Mouse (Mus musculus) intestine, embryonic 16.5 days (tissue): Measurements from ENCODE around the gene Olfr1411. TPM values are rescaled to one million over a fixed set of nuclear protein-coding genes. Genes with fewer than 3 reads are reported as not detected.

ENCODE experiments used
- ATAC-seq: fragments of 200-750 bp; cut with Nextera tagmentation; 2 replicates; pipeline ENCODE4 v1.8.0; 2017; ENCODE audit warnings: moderate TSS enrichment, moderate library complexity
- H3K27ac ChIP-seq: fragments of 300-500 bp; sonication (generic); 2 replicates; pipeline ENCODE4 v1.5.1; 2014; ENCODE audit warnings: mild to moderate bottlenecking, low read length
- H3K27me3 ChIP-seq: fragments of 300-500 bp; sonication (generic); replicated peaks from 2 replicates; pipeline ENCODE4 v1.6.1; 2014; ENCODE audit warnings: low read length, control low read depth, mixed read lengths; ENCODE audit not compliant: control insufficient read depth, insufficient read depth
- H3K36me3 ChIP-seq: fragments of 300-500 bp; sonication (generic); 2 replicates; pipeline ENCODE4 v1.6.1; 2014; ENCODE audit warnings: low read length, control low read depth; ENCODE audit not compliant: control insufficient read depth, insufficient read depth
- H3K4me1 ChIP-seq: fragments of 300-500 bp; sonication (generic); 2 replicates; pipeline ENCODE4 v1.6.1; 2014; ENCODE audit warnings: low read length, control low read depth, mixed read lengths; ENCODE audit not compliant: control insufficient read depth, insufficient read depth
- H3K4me2 ChIP-seq: fragments of 300-500 bp; sonication (generic); 2 replicates; pipeline ENCODE4 v1.6.1; 2014; ENCODE audit warnings: low read depth, low read length, control low read depth
- H3K4me3 ChIP-seq: fragments of 300-500 bp; sonication (generic); 2 replicates; pipeline ENCODE4 v1.5.1; 2014; ENCODE audit warnings: mild to moderate bottlenecking, low read length
- H3K9ac ChIP-seq: fragments of 300-500 bp; sonication (generic); 2 replicates; pipeline ENCODE4 v1.6.1; 2014; ENCODE audit warnings: low read depth, low read length
- H3K9me3 ChIP-seq: fragments of 300-500 bp; sonication (generic); 2 replicates; pipeline ENCODE4 v1.6.1; 2016; ENCODE audit warnings: low read length, control low read depth; ENCODE audit not compliant: control insufficient read depth
- WGBS: fragments of 180-500 bp; shearing (Covaris S2); extraction: QIAGEN DNeasy Blood & Tissue Kit; methylation state at CpG from one replicate; pipeline ENCODE4 v1.1.7; 2014; 5-methylcytosine and 5-hydroxymethylcytosine counted together
- polyA plus RNA-seq: library from polyadenylated mRNA; unstranded; fragments of >200 nt; fragmentation: Nextera tagmentation; extraction: Ambion mirVana; gene quantifications from 2 replicates; pipeline ENCODE4 v1.2.1, GENCODE M21; 2015

Olfr1411 gene
- polyA plus RNA-seq, 1 experiment from 2014 or later = not detected

GRCm38 (mm10) chr1:92616046-92616445, 21.8 kb downstream of the Olfr1411 start:
- no peak overlapping the region for H3K27ac ChIP-seq
- no peaks in the 10 kb centered on the region for H3K36me3 ChIP-seq
- no peak overlapping the region for H3K4me2 ChIP-seq
- H3K9me3 ChIP-seq = no peaks in the 10 kb centered on the region
- H3K9ac ChIP-seq = no peak overlapping the region
- no peaks in the 10 kb centered on the region for H3K4me1 ChIP-seq
- 77% methylated on average over 1 of the region's 1 CpGs for WGBS
- no peaks in the 10 kb centered on the region for H3K27me3 ChIP-seq
- no peak overlapping the region for H3K4me3 ChIP-seq
- ATAC-seq = no peak

GRCm38 (mm10) chr1:92617488-92617887, 23.3 kb downstream of the Olfr1411 start, which contains the start of gene Olfr12:
Gene Olfr12, plus strand, starts transcription at chr1:92617788.
- Histone ChIP-seq H3K4me1 (no peaks in the 10 kb centered on the region), H3K27me3 (no peaks in the 10 kb centered on the region), H3K36me3 (no peaks in the 10 kb centered on the region), H3K27ac (no peak within 1 kb of the TSS), H3K4me3 (no peak within 1 kb of the TSS), H3K4me2 (no peak within 1 kb of the TSS), H3K9ac (no peak within 1 kb of the TSS), H3K9me3 (no peaks in the 10 kb centered on the region)
- 57% methylated on average over 2 of the region's 2 CpGs for WGBS
- ATAC-seq = no peak

- Histone ChIP-seq H3K36me3 (no peaks in the 10 kb centered on the region), H3K4me1 (no peaks in the 10 kb centered on the region), H3K4me2 (no peak overlapping the region), H3K9me3 (no peaks in the 10 kb centered on the region), H3K4me3 (no peak overlapping the region), H3K9ac (no peak overlapping the region), H3K27me3 (no peaks in the 10 kb centered on the region), H3K27ac (no peak overlapping the region)
- WGBS = 53% methylated on average over 4 of the region's 4 CpGs
- ATAC-seq = no peak
These were observed 24.1 kb downstream of the Olfr1411 start for GRCm38 (mm10) chr1:92618360-92618759.

- Histone ChIP-seq H3K4me1 (no peaks in the 10 kb centered on the region), H3K9ac (no peak overlapping the region), H3K4me3 (no peak overlapping the region), H3K4me2 (no peak overlapping the region), H3K27ac (no peak overlapping the region), H3K36me3 (no peaks in the 10 kb centered on the region), H3K27me3 (no peaks in the 10 kb centered on the region; the same call in 1 of the 2 replicates), H3K9me3 (no peaks in the 10 kb centered on the region)
- 69% methylated on average over 4 of the region's 4 CpGs for WGBS
- ATAC-seq = no peak
These were observed 34.0 kb downstream of the Olfr1411 start for GRCm38 (mm10) chr1:92628227-92628626.

GRCm38 (mm10) chr1:92632196-92632595, 38.0 kb downstream of the Olfr1411 start:
- Histone ChIP-seq H3K9ac (no peak overlapping the region), H3K27ac (no peak overlapping the region), H3K9me3 (no peaks in the 10 kb centered on the region), H3K36me3 (peaks cover 5% of the 10 kb centered on the region; the same call in 1 of the 2 replicates), H3K27me3 (no peaks in the 10 kb centered on the region), H3K4me1 (no peaks in the 10 kb centered on the region), H3K4me2 (no peak overlapping the region), H3K4me3 (no peak overlapping the region)
- ATAC-seq = no peak
- WGBS = 84% methylated on average over 5 of the region's 5 CpGs

- Histone ChIP-seq H3K27me3 (no peaks in the 10 kb centered on the region), H3K4me3 (no peak overlapping the region), H3K4me1 (no peaks in the 10 kb centered on the region), H3K36me3 (peaks cover 5% of the 10 kb centered on the region; the same call in 1 of the 2 replicates), H3K9me3 (no peaks in the 10 kb centered on the region), H3K9ac (no peak overlapping the region), H3K27ac (no peak overlapping the region), H3K4me2 (no peak overlapping the region)
- ATAC-seq = no peak
- WGBS = 66% methylated on average over 6 of the region's 6 CpGs
These were observed 38.7 kb downstream of the Olfr1411 start for GRCm38 (mm10) chr1:92632948-92633347.

GRCm38 (mm10) chr1:92633726-92634125, 39.5 kb downstream of the Olfr1411 start:
- H3K4me1 ChIP-seq = no peaks in the 10 kb centered on the region
- no peak overlapping the region for H3K4me3 ChIP-seq
- H3K9me3 ChIP-seq = no peaks in the 10 kb centered on the region
- H3K27ac ChIP-seq = no peak overlapping the region
- 87% methylated on average over 8 of the region's 8 CpGs for WGBS
- peaks cover 5% of the 10 kb centered on the region; the same call in 1 of the 2 replicates for H3K36me3 ChIP-seq
- H3K27me3 ChIP-seq = no peaks in the 10 kb centered on the region
- H3K9ac ChIP-seq = no peak overlapping the region
- H3K4me2 ChIP-seq = no peak overlapping the region
- ATAC-seq = no peak

GRCm38 (mm10) chr1:92634569-92634968, 40.4 kb downstream of the Olfr1411 start:
- Histone ChIP-seq H3K4me1 (no peaks in the 10 kb centered on the region), H3K36me3 (peaks cover 5% of the 10 kb centered on the region; the same call in 1 of the 2 replicates), H3K4me3 (no peak overlapping the region), H3K4me2 (no peak overlapping the region), H3K27me3 (no peaks in the 10 kb centered on the region), H3K9ac (no peak overlapping the region), H3K9me3 (no peaks in the 10 kb centered on the region), H3K27ac (no peak overlapping the region)
- WGBS = 63% methylated on average over 1 of the region's 1 CpGs
- ATAC-seq = no peak

GRCm38 (mm10) chr1:92634976-92635599, 40.9 kb downstream of the Olfr1411 start:
- Histone ChIP-seq H3K36me3 (peaks cover 5% of the 10 kb centered on the region; the same call in 1 of the 2 replicates), H3K4me1 (0 out of 2 replicates have a peak, but pooled peaks cover 2% of the 10 kb centered on the region), H3K27me3 (no peaks in the 10 kb centered on the region), H3K9me3 (no peaks in the 10 kb centered on the region), H3K27ac (no peak overlapping the region), H3K9ac (no peak overlapping the region), H3K4me2 (no peak overlapping the region), H3K4me3 (no peak overlapping the region)
- WGBS = 69% methylated on average over 4 of the region's 4 CpGs
- no peak; the same call in 1 of the 2 replicates for ATAC-seq

- Histone ChIP-seq H3K9me3 (no peaks in the 10 kb centered on the region), H3K4me3 (no peak overlapping the region), H3K27me3 (no peaks in the 10 kb centered on the region), H3K36me3 (peaks cover 5% of the 10 kb centered on the region; the same call in 1 of the 2 replicates), H3K4me1 (peaks cover 11% of the 10 kb centered on the region), H3K9ac (no peak overlapping the region), H3K27ac (no peak overlapping the region), H3K4me2 (no peak overlapping the region)
- 86% methylated on average over 8 of the region's 8 CpGs for WGBS
- ATAC-seq = no peak
These were observed 41.8 kb downstream of the Olfr1411 start for GRCm38 (mm10) chr1:92636015-92636414.
